Mouse (Mus musculus) lung, embryonic 14.5 days (tissue): Measurements from ENCODE around the gene Rtca. TPM values are rescaled to one million over a fixed set of nuclear protein-coding genes. Genes with fewer than 3 reads are reported as not detected.

Experiments
- ATAC-seq: fragments of 200-750 bp; cut with Nextera tagmentation; 2 replicates; pipeline ENCODE4 v1.8.0; 2017; ENCODE audit warnings: mild to moderate bottlenecking, moderate TSS enrichment, moderate library complexity; ENCODE audit not compliant: insufficient read depth
- DNase-seq: peaks from one replicate; pipeline ENCODE4 v3.0.0-alpha.2; 2015
- H3K27ac ChIP-seq: fragments of 300-500 bp; sonication (generic); 2 replicates; pipeline ENCODE4 v1.5.1; 2014; ENCODE audit warnings: low read depth, mild to moderate bottlenecking, moderate library complexity
- H3K27me3 ChIP-seq: fragments of 300-500 bp; sonication (generic); 2 replicates; pipeline ENCODE4 v1.6.1; 2014; ENCODE audit warnings: low read length, control low read depth; ENCODE audit not compliant: insufficient read depth
- H3K36me3 ChIP-seq: fragments of 300-500 bp; sonication (generic); 2 replicates; pipeline ENCODE4 v1.6.1; 2014; ENCODE audit warnings: control low read depth; ENCODE audit not compliant: insufficient read depth
- H3K4me1 ChIP-seq: fragments of 300-500 bp; sonication (generic); 2 replicates; pipeline ENCODE4 v1.6.1; 2014; ENCODE audit warnings: antibody characterized with exemption, control low read depth; ENCODE audit not compliant: insufficient read depth
- H3K4me2 ChIP-seq: fragments of 300-500 bp; sonication (generic); 2 replicates; pipeline ENCODE4 v1.6.1; 2014; ENCODE audit warnings: mild to moderate bottlenecking
- H3K4me3 ChIP-seq: fragments of 300-500 bp; sonication (generic); 2 replicates; pipeline ENCODE4 v1.5.1; 2014; ENCODE audit warnings: low read depth, low read length
- H3K9ac ChIP-seq: fragments of 300-500 bp; sonication (generic); 2 replicates; pipeline ENCODE4 v1.6.1; 2014
- H3K9me3 ChIP-seq: fragments of 300-500 bp; sonication (generic); 2 replicates; pipeline ENCODE4 v1.6.1; 2016; ENCODE audit warnings: low read depth, low read length, control low read depth
- CTCF ChIP-seq: IDR thresholded peaks from 2 replicates; pipeline ENCODE4 v1.5.1; 2016; ENCODE audit warnings: antibody characterized with exemption, low read depth
- WGBS: fragments of 180-500 bp; shearing (Covaris S2); extraction: QIAGEN DNeasy Blood & Tissue Kit; methylation state at CpG from one replicate; pipeline ENCODE4 v1.1.7; 2014; 5-methylcytosine and 5-hydroxymethylcytosine counted together
- polyA plus RNA-seq: library from polyadenylated mRNA; unstranded; fragments of >200 nt; fragmentation: Nextera tagmentation; extraction: Ambion mirVana; gene quantifications from 2 replicates; pipeline ENCODE4 v1.2.1, GENCODE M21; 2014

Gene Rtca
- polyA plus RNA-seq, 1 experiment from 2014 or later = 80.6 TPM

- Histone ChIP-seq H3K36me3 (peaks cover 90% of the 10 kb centered on the region), H3K4me3 (no peak overlapping the region), H3K27me3 (no peaks in the 10 kb centered on the region), H3K27ac (no peak overlapping the region), H3K9ac (no peak overlapping the region), H3K4me2 (no peak overlapping the region), H3K9me3 (no peaks in the 10 kb centered on the region), H3K4me1 (no peaks in the 10 kb centered on the region)
- no peak for DNase-seq
- TF ChIP-seq CTCF = no peak
- 65% methylated on average over 5 of the region's 5 CpGs for WGBS
- no peak for ATAC-seq
Observed at GRCm38 (mm10) chr3:116493658-116494057, 14.3 kb downstream of the Rtca start.

GRCm38 (mm10) chr3:116491923-116492454 is 16.0 kb downstream of the Rtca start:
- Histone ChIP-seq H3K9ac (no peak overlapping the region), H3K4me3 (no peak overlapping the region), H3K27ac (no peak overlapping the region), H3K36me3 (peaks cover 90% of the 10 kb centered on the region), H3K4me2 (no peak overlapping the region), H3K4me1 (no peaks in the 10 kb centered on the region), H3K9me3 (no peaks in the 10 kb centered on the region), H3K27me3 (no peaks in the 10 kb centered on the region)
- ATAC-seq (no peak), DNase-seq (no peak)
- TF ChIP-seq CTCF = no peak
- 88% methylated on average over 1 of the region's 1 CpGs for WGBS

- Histone ChIP-seq H3K4me3 (no peak overlapping the region), H3K9me3 (no peaks in the 10 kb centered on the region), H3K27ac (no peak overlapping the region), H3K9ac (no peak overlapping the region), H3K4me2 (no peak overlapping the region), H3K36me3 (peaks cover 82% of the 10 kb centered on the region), H3K4me1 (no peaks in the 10 kb centered on the region), H3K27me3 (no peaks in the 10 kb centered on the region)
- ATAC-seq = no peak
- WGBS = 93% methylated on average over 5 of the region's 5 CpGs
- TF ChIP-seq CTCF = no peak
- no peak for DNase-seq
Observed at GRCm38 (mm10) chr3:116490920-116491319, 17.1 kb downstream of the Rtca start.

- TF ChIP-seq CTCF = no peak
- no peak overlapping the region for H3K4me3 ChIP-seq
- 83% methylated on average over 4 of the region's 4 CpGs for WGBS
Observed at GRCm38 (mm10) chr3:116483271-116483670, 24.7 kb downstream of the Rtca start.

GRCm38 (mm10) chr3:116482724-116483123 is 25.3 kb downstream of the Rtca start:
- TF ChIP-seq CTCF = no peak
- H3K9ac ChIP-seq = no peak overlapping the region
- no peak overlapping the region for H3K4me2 ChIP-seq
- H3K9me3 ChIP-seq = no peaks in the 10 kb centered on the region
- 64% methylated on average over 3 of the region's 3 CpGs for WGBS
- H3K36me3 ChIP-seq = peaks cover 6% of the 10 kb centered on the region
- no peak overlapping the region for H3K27ac ChIP-seq
- no peaks in the 10 kb centered on the region for H3K4me1 ChIP-seq
- H3K4me3 ChIP-seq = no peak overlapping the region
- DNase-seq (no peak), ATAC-seq (no peak)
- H3K27me3 ChIP-seq = no peaks in the 10 kb centered on the region

More at GRCm38 (mm10) chr3:116483271-116483670, 24.7 kb downstream of the Rtca start:
- H3K4me1 ChIP-seq = no peaks in the 10 kb centered on the region
- H3K36me3 ChIP-seq = peaks cover 11% of the 10 kb centered on the region
- DNase-seq = no peak
- no peak overlapping the region for H3K27ac ChIP-seq
- H3K9ac ChIP-seq = no peak overlapping the region
- H3K4me2 ChIP-seq = no peak overlapping the region
- ATAC-seq = no peak
- no peaks in the 10 kb centered on the region for H3K27me3 ChIP-seq
- H3K9me3 ChIP-seq = no peaks in the 10 kb centered on the region

GRCm38 (mm10) chr3:116480937-116481336 is 27.1 kb downstream of the Rtca start:
- 52% methylated on average over 5 of the region's 5 CpGs for WGBS
- no peak for TF ChIP-seq CTCF
- H3K36me3 ChIP-seq = no peaks in the 10 kb centered on the region
- no peaks in the 10 kb centered on the region for H3K9me3 ChIP-seq
- H3K4me2 ChIP-seq = no peak overlapping the region
- H3K9ac ChIP-seq = no peak overlapping the region
- no peak overlapping the region for H3K4me3 ChIP-seq
- no peaks in the 10 kb centered on the region for H3K27me3 ChIP-seq
- ATAC-seq (peak; percentile 14; the same call in 1 of the 2 replicates), DNase-seq (no peak)
- no peak overlapping the region for H3K27ac ChIP-seq
- H3K4me1 ChIP-seq = no peaks in the 10 kb centered on the region

- Histone ChIP-seq H3K9ac (no peak overlapping the region), H3K27me3 (no peaks in the 10 kb centered on the region), H3K9me3 (no peaks in the 10 kb centered on the region), H3K36me3 (no peaks in the 10 kb centered on the region), H3K27ac (no peak overlapping the region), H3K4me2 (no peak overlapping the region), H3K4me3 (no peak overlapping the region), H3K4me1 (no peaks in the 10 kb centered on the region)
- no peak for ATAC-seq
- WGBS = 78% methylated on average over 2 of the region's 2 CpGs
- TF ChIP-seq CTCF = no peak
- no peak for DNase-seq
Observed at GRCm38 (mm10) chr3:116480119-116480518, 27.9 kb downstream of the Rtca start.

GRCm38 (mm10) chr3:116477351-116477750 is 30.7 kb downstream of the Rtca start:
- Histone ChIP-seq H3K27me3 (no peaks in the 10 kb centered on the region), H3K4me1 (no peaks in the 10 kb centered on the region), H3K36me3 (no peaks in the 10 kb centered on the region), H3K9ac (no peak overlapping the region), H3K4me3 (no peak overlapping the region), H3K9me3 (no peaks in the 10 kb centered on the region), H3K27ac (no peak overlapping the region), H3K4me2 (no peak overlapping the region)
- DNase-seq = no peak
- 82% methylated on average over 7 of the region's 7 CpGs for WGBS
- no peak for TF ChIP-seq CTCF
- no peak for ATAC-seq
